Mouse (Mus musculus): ENCODE results near the gene Atad1. TPM values are rescaled to one million over a fixed set of nuclear protein-coding genes. Genes with fewer than 3 reads are reported as not detected.

The Atad1 gene
- polyA plus RNA-seq (2021; fragmentation: Nextera tagmentation): 82.1 and 82.6 TPM in 2 replicates
- long read RNA-seq, experiment 1, transcript Atad1-203 (10 exons, 3,771 nt): major isoform, 217 of 253 reads
- long read RNA-seq, experiment 1, partial matches to known transcripts: 32 of 253 reads
- long read RNA-seq, experiment 1, other reads (novel, unspliced or antisense): 2 of 253 reads
- long read RNA-seq, experiment 2, transcript Atad1-203 (10 exons, 3,771 nt): major isoform, 762 of 840 reads
- long read RNA-seq, experiment 2, transcript Atad1-208 (9 exons, 2,269 nt): minor isoform, 14 of 840 reads
- long read RNA-seq, experiment 2, partial matches to known transcripts: 33 of 840 reads
- long read RNA-seq, experiment 2, other reads (novel, unspliced or antisense): 31 of 840 reads

DNA sequence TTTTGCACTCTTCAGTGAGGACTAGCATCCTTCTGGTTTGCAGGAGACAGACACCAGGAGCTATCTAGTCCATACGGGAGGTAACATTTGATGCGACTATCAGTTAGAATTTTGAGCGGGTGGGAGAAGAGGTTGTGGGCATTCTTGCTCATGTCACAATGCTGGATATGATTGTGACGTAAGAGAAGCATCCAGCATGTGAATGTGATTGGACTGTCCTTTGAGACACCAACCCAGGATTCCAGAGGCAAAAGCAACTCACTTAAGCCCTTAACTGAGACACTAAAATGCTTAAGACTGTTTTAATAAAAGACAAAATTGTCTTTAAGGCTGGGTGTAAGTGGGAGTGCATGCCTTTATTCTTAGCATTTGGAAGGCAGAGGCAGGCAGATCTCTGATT lies at the start of gene Atad1:
Gene Atad1, minus strand, starts transcription at position 101 of the 400 bp plus-strand sequence.

GRCm38 (mm10) chr19:32756900-32757725 lies 17.5 kb upstream of the Atad1 start, which contains the start of gene Pten:
Pten (plus strand) TSS chr19:32757497.

Other genes with a start within 250 kb of the Atad1 start
- 8.9 and 10.3 TPM in 2 replicates for gene Papss2, start 144.0 kb downstream of the Atad1 start, polyA plus RNA-seq (2021; fragmentation: Nextera tagmentation)
- gene Pten, start 17.7 kb upstream of the Atad1 start, polyA plus RNA-seq (2021; fragmentation: Nextera tagmentation): 15.6 and 20.6 TPM in 2 replicates